Mouse (Mus musculus) bone marrow macrophage, adult 2 months (primary cell): ENCODE results near the gene Mfrp.

Experiments used
- CTCF ChIP-seq: IDR thresholded peaks from 2 replicates; pipeline ENCODE4 v1.5.1; 2012; ENCODE audit warnings: low read depth, mild to moderate bottlenecking, low read length, moderate library complexity
- POLR2A ChIP-seq: IDR thresholded peaks from 2 replicates; pipeline ENCODE4 v1.6.1; 2012; ENCODE audit warnings: mild to moderate bottlenecking, low read depth, low read length, borderline replicate concordance

GRCm38 (mm10) chr9:44082266-44082665 lies 19.3 kb upstream of the Mfrp start:
- no peak for TF ChIP-seq CTCF
- TF ChIP-seq POLR2A, result no peak
